ENCODE assay signal across 20 mouse cellular contexts in genomic region chr3:116133363-116133762, GRCm38 (mm10). TPM values are rescaled to one million over a fixed set of nuclear protein-coding genes. Genes with fewer than 3 reads are reported as not detected.
"Had no signal": no experiment of that assay in that cellular context is flagged by ENCODE, and none has a peak within 500 bp of the region (broad histone marks: within the 10 kb centered on the region; RNA-seq: fewer than 3 reads in every experiment).

No protein-coding gene starts in this region.

- H3K4me3 ChIP-seq: liver, embryonic 13.5 days; liver, embryonic 15.5 days; lung, embryonic 15.5 days; megakaryocyte, embryonic 14.5 days; midbrain, embryonic 12.5 days; midbrain, embryonic 15.5 days; neural tube, embryonic 12.5 days had no signal

- ATAC-seq: liver, postnatal 0 days; lung, postnatal 0 days; midbrain, embryonic 15.5 days had no signal

- H3K9me3 ChIP-seq: liver, embryonic 13.5 days; liver, embryonic 15.5 days; lung, embryonic 15.5 days; megakaryocyte, embryonic 14.5 days; midbrain, embryonic 12.5 days; midbrain, embryonic 15.5 days; neural tube, embryonic 12.5 days had no signal

- H3K27ac ChIP-seq: liver, embryonic 13.5 days; liver, embryonic 15.5 days; lung, embryonic 15.5 days; macrophage; midbrain, embryonic 12.5 days; midbrain, embryonic 15.5 days; neural tube, embryonic 12.5 days had no signal

- H3K4me1 ChIP-seq: liver, embryonic 13.5 days had no signal

- H3K9ac ChIP-seq: liver, embryonic 13.5 days; liver, embryonic 15.5 days; liver, postnatal 0 days; lung, embryonic 15.5 days; midbrain, embryonic 12.5 days; midbrain, embryonic 15.5 days; neural tube, embryonic 12.5 days had no signal

- H3K4me2 ChIP-seq: liver, embryonic 13.5 days; liver, embryonic 15.5 days; lung, embryonic 15.5 days; midbrain, embryonic 12.5 days; midbrain, embryonic 15.5 days; neural tube, embryonic 12.5 days had no signal

- H3K27me3 ChIP-seq: liver, embryonic 13.5 days; liver, embryonic 15.5 days; lung, embryonic 15.5 days; megakaryocyte, embryonic 14.5 days; midbrain, embryonic 12.5 days; midbrain, embryonic 15.5 days; neural tube, embryonic 12.5 days had no signal

- DNase-seq: liver, embryonic 13.5 days; liver, postnatal 0 days; lung, adult 2 months; lung, postnatal 14 days; lung, postnatal 36 days; right cerebral cortex, postnatal 25 days; right cerebral cortex, postnatal 4 days; spleen, adult 18-20 months; thymus, adult 18-20 months; thymus, postnatal 14 days; thymus, postnatal 36 days had no signal

- H3K36me3 ChIP-seq: liver, embryonic 13.5 days; liver, embryonic 15.5 days; lung, embryonic 15.5 days; midbrain, embryonic 12.5 days; midbrain, embryonic 15.5 days; neural tube, embryonic 12.5 days had no signal

RNA-seq across cellular contexts. Expression of gene Vcam1, which starts 3.9 kb away (rescaled TPM):
- total RNA-seq: monocyte, adult 5-6 weeks had no signal
